Mouse (Mus musculus): ENCODE data around the gene Ppp2r5d.

The Ppp2r5d gene

GRCm38 (mm10) chr17:46721077-46721476 is 16.2 kb upstream of the Ppp2r5d start:
- DNase-seq (ENCODE audit: extremely low spot score, low read depth, low spot score): no peak

GRCm38 (mm10) chr17:46714756-46715481 is 10.0 kb upstream of the Ppp2r5d start:
- DNase-seq (ENCODE audit: extremely low spot score, low read depth, low spot score): no peak

- DNase-seq (ENCODE audit: extremely low spot score, low read depth, low spot score): no peak
These were observed 8.9 kb upstream of the Ppp2r5d start for GRCm38 (mm10) chr17:46713849-46714248.

GRCm38 (mm10) chr17:46712442-46712841 is 7.5 kb upstream of the Ppp2r5d start:
- DNase-seq (ENCODE audit: extremely low spot score, low read depth, low spot score): no peak

GRCm38 (mm10) chr17:46711612-46712271 is 6.8 kb upstream of the Ppp2r5d start:
- no peak for DNase-seq (ENCODE audit: extremely low spot score, low read depth, low spot score)

- peak; percentile 73 for DNase-seq (ENCODE audit: extremely low spot score, low read depth, low spot score)
These were observed 6.2 kb upstream of the Ppp2r5d start, which contains the start of gene Pex6 for GRCm38 (mm10) chr17:46710959-46711597. TSS of gene Pex6 (plus strand) at chr17:46711463.

GRCm38 (mm10) chr17:46706375-46707089 is 1.6 kb upstream of the Ppp2r5d start:
- no peak for DNase-seq (ENCODE audit: extremely low spot score, low read depth, low spot score)

GRCm38 (mm10) chr17:46703971-46704886 is 682 bp downstream of the Ppp2r5d start:
- no peak for DNase-seq (ENCODE audit: extremely low spot score, low read depth, low spot score)

- DNase-seq (ENCODE audit: extremely low spot score, low read depth, low spot score): no peak
These were observed 2.4 kb downstream of the Ppp2r5d start for GRCm38 (mm10) chr17:46702506-46702905.

- DNase-seq (ENCODE audit: extremely low spot score, low read depth, low spot score): no peak
These were observed 2.8 kb downstream of the Ppp2r5d start for GRCm38 (mm10) chr17:46702100-46702499.

- no peak for DNase-seq (ENCODE audit: extremely low spot score, low read depth, low spot score)
These were observed 3.4 kb downstream of the Ppp2r5d start for GRCm38 (mm10) chr17:46701489-46701888.

- no peak for DNase-seq (ENCODE audit: extremely low spot score, low read depth, low spot score)
These were observed 5.0 kb downstream of the Ppp2r5d start for GRCm38 (mm10) chr17:46699912-46700311.

GRCm38 (mm10) chr17:46699245-46699644 is 5.7 kb downstream of the Ppp2r5d start:
- DNase-seq (ENCODE audit: extremely low spot score, low read depth, low spot score): no peak

- DNase-seq (ENCODE audit: extremely low spot score, low read depth, low spot score): no peak
These were observed 6.4 kb downstream of the Ppp2r5d start for GRCm38 (mm10) chr17:46698515-46698914.

- DNase-seq (ENCODE audit: extremely low spot score, low read depth, low spot score): no peak
These were observed 10.3 kb downstream of the Ppp2r5d start for GRCm38 (mm10) chr17:46694517-46695063.

- DNase-seq (ENCODE audit: extremely low spot score, low read depth, low spot score): no peak
These were observed 13.5 kb downstream of the Ppp2r5d start for GRCm38 (mm10) chr17:46691390-46691789.

GRCm38 (mm10) chr17:46690665-46691064 is 14.2 kb downstream of the Ppp2r5d start:
- no peak for DNase-seq (ENCODE audit: extremely low spot score, low read depth, low spot score)

- DNase-seq (ENCODE audit: extremely low spot score, low read depth, low spot score): no peak
These were observed 19.0 kb downstream of the Ppp2r5d start for GRCm38 (mm10) chr17:46685913-46686312.

- DNase-seq (ENCODE audit: extremely low spot score, low read depth, low spot score): no peak
These were observed 22.1 kb downstream of the Ppp2r5d start for GRCm38 (mm10) chr17:46682654-46683389.

Measured in hindlimb bud, embryonic 11.5 days (tissue).